Mouse (Mus musculus) embryonic fibroblast, embryonic 13.5 days (primary cell): ENCODE data around the gene Rbpj.

ENCODE experiments used
- CTCF ChIP-seq: IDR thresholded peaks from 2 replicates; pipeline ENCODE4 v1.5.1; 2011; ENCODE audit warnings: mild to moderate bottlenecking, control low read depth, low read length, moderate library complexity, borderline replicate concordance; ENCODE audit not compliant: insufficient read depth
- POLR2A ChIP-seq: IDR thresholded peaks from 2 replicates; pipeline ENCODE4 v1.6.1; 2011; ENCODE audit warnings: low read depth, mild to moderate bottlenecking, control low read depth, low read length, moderate library complexity

- TF ChIP-seq CTCF (no peak), POLR2A (no peak)
Observed at GRCm38 (mm10) chr5:53607230-53607996, 141.5 kb downstream of the Rbpj start.
